Mouse (Mus musculus) bone marrow macrophage, adult 2 months (primary cell): Measurements from ENCODE around the gene Tmie.

Experiments
- CTCF ChIP-seq: IDR thresholded peaks from 2 replicates; pipeline ENCODE4 v1.5.1; 2012; ENCODE audit warnings: low read depth, mild to moderate bottlenecking, low read length, moderate library complexity
- POLR2A ChIP-seq: IDR thresholded peaks from 2 replicates; pipeline ENCODE4 v1.6.1; 2012; ENCODE audit warnings: mild to moderate bottlenecking, low read depth, low read length, borderline replicate concordance

GRCm38 (mm10) chr9:110892552-110892951, 12.6 kb upstream of the Tmie start:
- TF ChIP-seq POLR2A, result no peak
- no peak for TF ChIP-seq CTCF
